Mouse (Mus musculus): ENCODE data around the gene Dnaja3.

DNA sequence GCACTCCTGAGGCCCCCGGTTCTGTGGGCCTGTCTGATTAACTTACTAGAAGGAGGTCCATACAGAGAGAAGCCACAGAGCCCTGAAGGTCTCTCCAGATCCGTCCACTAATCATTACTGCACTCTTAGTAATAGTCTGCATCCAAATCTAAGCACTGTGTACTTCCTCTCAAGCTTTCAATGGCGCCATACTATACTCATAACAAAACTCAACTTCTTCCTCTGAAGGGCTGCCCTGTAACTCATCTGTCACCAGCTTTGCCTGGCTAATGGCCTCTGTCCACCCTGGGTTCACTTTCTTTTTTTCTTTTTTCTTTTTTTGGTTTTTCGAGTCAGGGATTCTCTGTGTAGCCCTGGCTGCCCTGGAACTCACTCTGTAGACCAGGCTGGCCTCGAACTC, 38.3 kb downstream of the Dnaja3 start:
- TF ChIP-seq CTCF (IDR thresholded peaks at IDR 0.05; ENCODE audit: extremely low read depth, insufficient read length, insufficient replicate concordance, low read depth, low read length) = no peak
- no peak for TF ChIP-seq POLR2A (IDR thresholded peaks at IDR 0.05; ENCODE audit: low read depth, low read length)

All from small intestine, adult 2 months (tissue).